Mouse (Mus musculus): ENCODE measurements at regions not wholly inside any gene's neighbourhood (a gene's known extent, or its start where the extent isn't known, plus 50 kb on each side); places are given as distances from the start of the nearest gene placed in this dataset.

DNA sequence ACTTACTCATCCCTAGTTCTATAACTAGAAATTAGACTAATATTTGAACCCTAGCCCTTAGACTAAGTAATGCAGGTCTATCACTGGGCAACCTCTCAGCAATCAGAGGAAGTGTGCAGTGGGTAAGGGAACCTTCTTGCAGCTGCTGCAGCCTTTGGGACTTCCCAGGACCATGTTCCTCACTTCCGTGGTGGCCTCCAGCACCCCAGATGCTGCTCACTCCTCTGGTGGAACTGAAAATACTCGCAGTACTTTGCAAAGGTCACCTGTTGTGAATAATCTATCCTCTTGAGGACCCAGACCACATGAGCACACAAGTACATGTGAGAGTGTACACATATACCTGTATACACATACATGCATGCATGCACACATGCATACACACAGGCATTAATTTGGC is 59.3 kb upstream of the Peli1 start:
- no peak for DNase-seq (ENCODE audit: low spot score)
- H3K4me3 ChIP-seq = no peak overlapping the region
- H3K27ac ChIP-seq = no peak overlapping the region
- WGBS = 85% methylated on average over 2 of the region's 2 CpGs
- no peaks in the 10 kb centered on the region for H3K36me3 ChIP-seq
- H3K9me3 ChIP-seq = peaks cover 9% of the 10 kb centered on the region
- peaks cover 27% of the 10 kb centered on the region; the same call in 1 of the 2 replicates for H3K4me1 ChIP-seq (replicated peaks)
- no peaks in the 10 kb centered on the region for H3K27me3 ChIP-seq (ENCODE audit: insufficient read depth, poor library complexity, severe bottlenecking)

DNA sequence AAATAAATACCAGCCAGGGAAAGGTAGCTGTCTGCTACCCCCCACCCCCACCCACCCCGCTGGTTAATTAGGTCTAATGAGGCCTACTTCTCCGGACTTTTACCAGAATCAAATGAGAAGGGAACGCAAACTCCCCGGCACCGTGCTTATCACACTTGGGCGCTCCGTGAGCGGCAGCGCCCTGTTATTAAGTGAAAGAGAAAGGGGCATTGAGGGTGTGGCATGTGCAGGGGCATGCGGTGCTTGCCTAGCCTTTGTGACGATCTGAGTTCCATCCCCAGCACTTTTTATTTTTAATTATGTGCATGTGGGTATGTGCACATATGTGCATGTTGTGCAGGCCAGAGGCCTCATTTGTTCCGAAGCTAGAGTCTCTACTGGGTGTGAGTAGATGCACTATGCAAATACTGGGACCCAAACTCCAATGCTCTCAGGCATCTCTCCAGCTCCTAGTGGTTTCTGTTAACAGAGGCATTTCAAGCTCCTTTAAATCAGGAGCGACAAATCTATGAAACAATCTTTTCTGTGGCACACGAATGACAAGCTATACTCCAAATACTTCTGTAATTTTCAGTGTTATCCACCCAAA is 57.8 kb upstream of the Peli1 start:
- no peak overlapping the region for H3K4me3 ChIP-seq
- DNase-seq (ENCODE audit: low spot score) = no peak
- peaks cover 28% of the 10 kb centered on the region; the same call in 1 of the 2 replicates for H3K4me1 ChIP-seq (replicated peaks)
- no peaks in the 10 kb centered on the region for H3K27me3 ChIP-seq (ENCODE audit: insufficient read depth, poor library complexity, severe bottlenecking)
- H3K36me3 ChIP-seq = no peaks in the 10 kb centered on the region
- no peak overlapping the region for H3K27ac ChIP-seq
- WGBS = 88% methylated on average over 14 of the region's 14 CpGs
- peaks cover 9% of the 10 kb centered on the region for H3K9me3 ChIP-seq

DNA sequence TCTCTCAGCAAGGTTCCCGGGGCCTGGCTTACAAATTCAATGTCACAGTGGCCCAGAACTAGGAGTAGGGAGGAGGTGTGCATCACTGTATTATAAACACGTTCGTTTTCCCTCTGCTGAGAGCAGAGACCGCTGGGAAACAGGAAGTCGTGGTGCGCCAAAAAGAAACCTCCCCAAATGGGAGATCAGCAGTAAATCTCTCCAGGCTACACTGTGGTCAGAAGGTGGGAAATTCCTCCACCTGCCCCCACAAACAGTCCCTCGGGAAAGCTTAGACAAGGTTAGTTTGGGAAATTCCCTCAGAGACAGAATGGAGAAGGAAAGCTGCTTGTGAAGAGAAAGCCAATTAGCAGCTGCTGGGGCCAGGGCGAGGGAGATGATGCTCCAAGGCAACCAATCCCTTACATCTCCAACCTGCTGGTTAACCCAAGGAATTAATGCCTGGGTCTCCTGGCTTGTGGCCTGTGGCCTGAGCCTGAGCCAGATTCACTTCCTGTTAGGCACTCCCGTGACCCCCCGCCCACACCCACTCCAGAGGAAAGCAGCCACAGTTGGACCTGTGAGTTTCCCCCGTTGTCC is 57.2 kb upstream of the Peli1 start:
- 70% methylated on average over 11 of the region's 11 CpGs for WGBS
- Histone ChIP-seq H3K27ac (no peak overlapping the region), H3K9me3 (peaks cover 9% of the 10 kb centered on the region), H3K36me3 (no peaks in the 10 kb centered on the region), H3K4me3 (no peak overlapping the region), H3K4me1 (replicated peaks) (peaks cover 28% of the 10 kb centered on the region; the same call in 1 of the 2 replicates), H3K27me3 (ENCODE audit: insufficient read depth, poor library complexity, severe bottlenecking) (no peaks in the 10 kb centered on the region)
- DNase-seq (ENCODE audit: low spot score) = no peak

DNA sequence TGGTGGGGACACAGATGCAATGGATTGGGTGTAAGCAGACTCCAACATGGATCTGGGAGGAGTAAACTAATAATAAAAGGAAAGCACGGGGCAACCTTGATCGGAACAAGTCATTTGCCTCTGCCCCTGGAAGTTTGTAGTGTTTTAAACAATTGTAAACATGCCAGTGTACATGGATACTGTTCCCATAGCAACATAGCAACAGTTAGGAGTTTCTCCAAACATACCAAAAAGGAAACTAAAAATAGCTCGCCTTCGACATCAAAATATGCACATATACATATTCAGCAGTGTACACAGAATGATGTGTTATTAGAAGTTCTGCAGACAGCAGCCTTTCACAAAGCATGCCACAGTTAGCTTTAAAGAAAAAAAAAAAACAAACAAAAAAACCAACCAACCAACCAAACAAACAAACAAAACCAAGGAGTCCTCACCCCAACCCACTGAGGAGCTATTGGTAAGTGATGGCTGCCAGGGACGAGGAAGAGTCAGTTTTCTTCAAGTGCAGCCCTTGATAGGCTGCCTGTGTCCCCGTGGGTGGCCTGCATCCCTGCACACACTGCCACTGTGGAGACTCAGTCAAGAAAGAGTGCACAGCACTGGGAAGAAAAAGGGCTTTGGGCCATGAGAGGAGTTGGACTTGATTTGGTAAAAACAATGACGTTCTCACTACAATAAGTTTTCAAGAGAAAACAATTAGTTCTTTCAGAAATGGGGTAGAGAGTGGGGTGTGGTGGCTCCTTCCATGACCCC is 54.8 kb upstream of the Peli1 start:
- DNase-seq (ENCODE audit: low spot score) = peak; percentile 10
- H3K36me3 ChIP-seq = no peaks in the 10 kb centered on the region
- H3K9me3 ChIP-seq = no peaks in the 10 kb centered on the region
- peaks cover 28% of the 10 kb centered on the region; the same call in 1 of the 2 replicates for H3K4me1 ChIP-seq (replicated peaks)
- H3K27ac ChIP-seq = no peak overlapping the region
- 53% methylated on average over 7 of the region's 7 CpGs for WGBS
- no peaks in the 10 kb centered on the region for H3K27me3 ChIP-seq (ENCODE audit: insufficient read depth, poor library complexity, severe bottlenecking)
- H3K4me3 ChIP-seq = no peak overlapping the region

DNA sequence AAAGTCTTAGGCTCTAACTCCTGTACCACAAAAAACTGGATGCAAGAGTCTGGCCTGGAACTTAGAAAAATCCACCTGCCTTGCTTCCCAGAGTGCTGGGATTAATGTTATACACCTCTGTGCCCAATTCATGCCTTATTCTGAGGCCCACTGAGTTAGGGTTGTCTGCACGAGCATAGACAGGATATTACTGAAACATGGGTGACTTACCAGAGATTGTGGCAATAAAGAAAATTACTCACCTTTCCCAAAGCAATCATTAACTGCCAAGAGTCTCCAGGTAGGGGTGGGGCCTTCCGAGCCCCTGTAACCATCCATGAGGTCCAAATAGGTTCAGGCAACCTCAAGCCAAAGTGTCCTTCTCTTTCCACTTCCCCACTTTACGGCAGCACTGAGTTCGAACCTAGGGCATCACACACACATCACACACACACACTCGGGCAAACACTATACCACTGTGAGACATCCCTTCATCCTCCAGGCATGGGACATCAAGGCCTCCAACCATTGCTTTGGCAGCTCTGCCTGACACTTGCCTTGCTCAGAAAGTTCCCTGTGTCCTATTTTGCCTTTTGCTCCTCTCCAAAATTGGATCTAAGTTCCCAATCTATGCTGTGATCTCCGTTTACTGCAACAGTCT is 53.7 kb upstream of the Peli1 start:
- no peaks in the 10 kb centered on the region for H3K27me3 ChIP-seq (ENCODE audit: insufficient read depth, poor library complexity, severe bottlenecking)
- H3K4me1 ChIP-seq (replicated peaks) = peaks cover 28% of the 10 kb centered on the region; the same call in 1 of the 2 replicates
- no peak overlapping the region for H3K27ac ChIP-seq
- no peaks in the 10 kb centered on the region for H3K9me3 ChIP-seq
- DNase-seq (ENCODE audit: low spot score) = no peak
- WGBS = 89% methylated on average over 6 of the region's 6 CpGs
- no peak overlapping the region for H3K4me3 ChIP-seq
- no peaks in the 10 kb centered on the region for H3K36me3 ChIP-seq

DNA sequence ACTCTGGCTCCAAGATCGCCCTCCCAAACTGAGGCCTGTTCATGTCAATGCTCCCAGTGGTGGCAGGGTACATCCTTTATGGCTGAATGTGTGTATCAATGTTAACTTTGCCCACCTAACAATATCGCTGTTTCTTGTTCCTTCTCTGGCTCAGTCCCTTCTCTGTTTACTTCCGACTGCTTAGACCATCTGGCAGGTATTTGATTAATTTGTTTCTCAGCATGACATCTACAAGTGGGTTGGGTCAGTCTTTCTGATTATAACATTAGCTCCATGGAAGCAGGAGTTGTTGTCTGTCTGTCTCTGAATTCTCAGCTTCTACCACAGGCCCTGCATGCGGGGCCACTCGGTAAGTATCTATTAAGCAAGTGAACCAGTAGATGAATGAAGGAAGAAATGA is 49.9 kb upstream of the Peli1 start:
- Histone ChIP-seq H3K9me3 (no peaks in the 10 kb centered on the region), H3K4me1 (replicated peaks) (peaks cover 7% of the 10 kb centered on the region; the same call in 1 of the 2 replicates), H3K36me3 (no peaks in the 10 kb centered on the region), H3K4me3 (no peak overlapping the region), H3K27me3 (ENCODE audit: insufficient read depth, poor library complexity, severe bottlenecking) (no peaks in the 10 kb centered on the region), H3K27ac (no peak overlapping the region)
- WGBS = 80% methylated on average over 5 of the region's 5 CpGs
- DNase-seq (ENCODE audit: low spot score) = no peak
